Mouse (Mus musculus) ES-CJ7 (cell line): ENCODE measurements at regions not wholly inside any gene's neighbourhood (a gene's known extent, or its start where the extent isn't known, plus 50 kb on each side); places are given as distances from the start of the nearest gene placed in this dataset.

Source experiments
- DNase-seq: peaks from one replicate; pipeline ENCODE4 v3.0.0; 2011; ENCODE audit warnings: low read depth, low spot score

- no peak for DNase-seq
Observed at GRCm38 (mm10) chr11:57432299-57432698, 86.1 kb downstream of the Fam114a2 start.

- DNase-seq: no peak
Observed at GRCm38 (mm10) chr11:57431886-57432285, 86.5 kb downstream of the Fam114a2 start.

DNA sequence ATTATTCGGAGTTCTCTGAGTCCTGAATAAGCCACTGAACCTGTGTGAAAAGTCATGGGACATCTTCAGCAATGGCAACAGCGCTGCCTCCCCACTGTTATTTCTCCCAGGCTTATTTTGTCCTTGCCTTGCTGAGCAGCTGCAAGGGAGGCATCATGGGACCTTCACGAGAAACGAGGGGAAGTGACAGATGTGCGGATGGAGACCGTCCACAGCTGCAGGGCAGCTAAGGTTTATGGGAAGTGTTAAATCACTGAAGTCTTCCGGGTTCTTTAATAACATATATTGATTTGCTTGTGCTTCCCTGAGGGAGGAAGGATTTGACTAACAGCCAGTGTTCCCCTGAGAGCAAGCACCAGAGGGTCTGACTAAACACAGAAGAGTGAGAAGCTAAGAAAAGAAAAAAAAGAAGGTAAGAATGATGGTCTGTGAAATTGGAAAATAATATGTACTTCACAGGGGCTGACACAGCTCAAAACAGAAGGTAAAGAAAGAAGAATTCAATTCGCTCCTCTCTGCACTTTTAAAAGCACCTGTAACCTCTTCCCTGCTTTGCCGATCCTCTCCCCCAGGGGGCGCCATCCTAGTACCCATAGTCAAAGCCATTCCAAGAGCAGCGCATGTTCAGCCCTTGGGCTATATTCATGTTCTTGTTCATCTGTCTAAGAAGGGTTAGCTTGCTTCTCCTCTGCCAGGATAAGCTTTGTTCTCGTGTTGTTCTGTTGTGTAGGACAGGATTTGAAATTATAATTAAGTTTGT is 92.2 kb downstream of the Fam114a2 start:
- DNase-seq: peak; percentile 15

- no peak for DNase-seq
Observed at GRCm38 (mm10) chr11:57419416-57419815, 99.0 kb downstream of the Fam114a2 start.

- no peak for DNase-seq
Observed at GRCm38 (mm10) chr11:57416011-57416410, 102.4 kb downstream of the Fam114a2 start.

DNA sequence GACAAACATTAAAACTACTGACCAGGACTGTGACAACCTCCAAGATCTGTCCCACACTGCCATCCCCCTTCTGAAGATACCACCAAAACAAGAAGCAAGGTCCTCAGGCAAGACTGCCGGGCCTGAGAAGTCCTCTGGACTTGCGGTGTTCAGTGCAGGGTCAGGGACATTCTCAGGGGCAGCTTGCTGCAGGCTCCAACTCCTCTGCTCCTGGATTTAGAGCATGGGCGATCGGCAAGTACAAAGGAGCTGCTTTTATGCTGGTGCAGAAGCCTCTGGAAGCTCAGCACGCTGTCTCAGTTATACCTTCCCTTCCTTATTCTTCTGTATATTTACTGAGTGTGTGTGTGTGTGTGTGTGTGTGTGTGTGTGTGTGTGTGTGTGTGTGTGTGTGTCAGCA is 103.2 kb downstream of the Fam114a2 start:
- DNase-seq: no peak

DNA sequence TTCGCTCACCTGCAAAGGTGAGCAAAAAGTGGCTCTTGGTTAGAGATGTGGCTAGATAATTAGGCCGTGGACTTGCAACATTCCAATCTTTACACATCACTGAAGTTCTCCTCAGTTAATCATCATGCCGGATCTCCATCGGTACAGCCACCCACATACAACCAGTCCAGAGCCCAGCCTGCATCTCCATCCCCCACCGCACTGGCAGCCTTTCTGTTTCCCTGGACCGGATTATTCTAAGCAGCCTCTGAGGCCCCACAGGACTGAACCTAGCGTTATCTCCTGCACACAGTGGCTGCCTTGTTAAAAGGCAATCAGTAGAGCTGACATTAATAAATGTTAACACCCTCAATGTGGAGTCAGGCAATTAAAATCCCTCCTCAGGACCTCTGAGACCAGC is 103.7 kb downstream of the Fam114a2 start:
- no peak for DNase-seq

DNA sequence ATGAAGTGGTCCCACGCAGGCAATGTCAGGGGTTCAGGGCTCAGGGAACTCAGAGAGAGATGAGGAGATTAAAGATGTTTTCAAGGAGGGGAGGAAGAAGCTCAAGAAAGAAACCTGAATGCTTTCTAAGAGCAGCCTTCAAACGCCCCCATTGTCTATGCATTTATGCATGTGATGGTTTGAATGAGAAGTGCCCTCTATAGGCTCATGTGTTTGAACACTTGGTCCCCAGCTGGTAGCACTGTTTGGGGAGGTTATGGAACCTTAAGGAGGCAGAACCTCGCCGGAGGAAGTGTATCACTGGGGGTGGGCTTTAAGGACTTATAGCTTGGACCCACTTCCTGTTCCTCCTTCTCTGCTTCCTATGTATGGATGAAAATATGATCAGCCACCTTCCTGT is 105.1 kb downstream of the Fam114a2 start:
- DNase-seq: no peak

- DNase-seq: no peak
Observed at GRCm38 (mm10) chr11:57412766-57413165, 105.7 kb downstream of the Fam114a2 start.

GRCm38 (mm10) chr11:57404172-57404571 is 114.2 kb downstream of the Fam114a2 start:
- DNase-seq: no peak

DNA sequence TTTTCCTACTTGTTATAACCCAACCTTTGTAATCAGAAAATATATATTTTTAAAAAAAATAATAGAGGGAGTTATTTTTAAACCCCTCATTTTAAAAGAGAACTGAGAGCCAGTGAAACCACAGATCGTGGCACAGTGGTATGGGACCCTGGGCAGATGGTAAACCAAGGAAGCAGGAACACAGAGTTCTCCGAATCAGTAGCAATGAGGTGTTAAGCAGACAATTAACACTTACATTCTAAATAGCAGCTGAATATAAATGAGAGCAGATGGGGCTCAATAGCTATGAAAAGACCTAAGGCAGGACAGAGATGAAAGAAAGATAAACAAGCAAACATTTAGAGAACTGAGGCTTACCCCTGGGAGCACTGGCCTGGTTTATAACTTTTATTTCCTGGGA is 116.8 kb downstream of the Fam114a2 start:
- no peak for DNase-seq

GRCm38 (mm10) chr11:57399366-57399765 is 119.1 kb downstream of the Fam114a2 start:
- DNase-seq: no peak

DNA sequence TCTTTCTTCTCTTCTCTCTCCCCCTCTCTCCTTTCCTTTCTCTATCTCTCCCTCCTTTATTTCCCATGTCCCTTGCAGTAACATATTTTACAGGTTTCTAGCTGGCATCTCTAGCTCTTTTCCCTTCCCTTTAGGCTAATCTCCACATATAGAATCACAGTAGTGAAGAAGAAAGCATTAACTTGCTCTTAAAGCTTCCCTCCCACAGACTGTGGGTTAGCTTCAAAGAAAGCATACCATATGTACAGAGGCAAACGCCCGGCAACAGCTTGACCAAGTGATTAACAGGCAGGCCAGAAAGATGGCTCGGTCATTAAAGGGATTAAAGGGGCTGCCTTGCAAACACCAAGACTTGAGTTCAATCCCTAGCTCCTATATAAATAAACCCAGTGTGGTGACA is 122.0 kb downstream of the Fam114a2 start:
- DNase-seq: no peak

DNA sequence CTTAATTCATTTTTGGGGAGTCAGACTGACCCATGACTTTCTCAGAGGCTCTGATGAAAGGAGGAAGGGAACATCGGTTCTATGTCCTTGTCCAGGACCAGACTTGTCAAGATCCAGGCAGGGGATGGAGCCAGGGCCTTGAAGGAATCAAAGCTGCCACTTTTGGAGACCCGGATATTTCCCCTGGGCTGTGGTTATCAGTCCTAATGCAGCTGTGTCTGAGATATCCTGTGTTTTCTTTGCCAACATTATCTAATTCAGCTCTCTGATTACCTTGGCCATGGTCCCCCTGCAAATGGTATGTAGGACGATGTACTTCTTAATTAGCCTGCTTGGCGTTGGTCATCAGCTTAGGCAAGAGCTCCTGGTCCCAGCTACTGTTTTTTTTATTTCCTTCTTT is 127.6 kb downstream of the Fam114a2 start:
- DNase-seq: no peak
